Mouse (Mus musculus): ENCODE results near the gene Thumpd1. TPM values are rescaled to one million over a fixed set of nuclear protein-coding genes. Genes with fewer than 3 reads are reported as not detected.

The Thumpd1 gene
- polyA plus RNA-seq, 1 experiment from 2014 or later = 80.1 TPM

GRCm38 (mm10) chr7:119667893-119668292 is 52.7 kb downstream of the Thumpd1 start:
- H3K36me3 ChIP-seq = no peaks in the 10 kb centered on the region
- ATAC-seq (replicated peaks; ENCODE audit: low FRiP score) = no peak
- no peaks in the 10 kb centered on the region for H3K4me1 ChIP-seq
- no peaks in the 10 kb centered on the region for H3K9me3 ChIP-seq (replicated peaks)
- H3K4me3 ChIP-seq (replicated peaks) = no peak overlapping the region
- H3K9ac ChIP-seq = no peak overlapping the region
- WGBS = 86% methylated on average over 3 of the region's 3 CpGs
- H3K27ac ChIP-seq = no peak overlapping the region
- no peak overlapping the region for H3K4me2 ChIP-seq
- H3K27me3 ChIP-seq = peaks cover 4% of the 10 kb centered on the region; the same call in 1 of the 2 replicates

Other genes with a start within 250 kb of the Thumpd1 start
- 3.5 and 4.6 TPM in 2 replicates for gene Umod, start 241.5 kb downstream of the Thumpd1 start, polyA plus RNA-seq (2015; fragmentation: Nextera tagmentation; extraction: Ambion mirVana)
- 0.64 and 1.0 TPM in 2 replicates for gene Acsm5, start 201.3 kb downstream of the Thumpd1 start, polyA plus RNA-seq (2015; fragmentation: Nextera tagmentation; extraction: Ambion mirVana)
- 0.06 and 0.10 TPM in 2 replicates for gene Pdilt, start 197.3 kb downstream of the Thumpd1 start, polyA plus RNA-seq (2015; fragmentation: Nextera tagmentation; extraction: Ambion mirVana)
- gene Acsm2, start 166.5 kb downstream of the Thumpd1 start, polyA plus RNA-seq (2015; fragmentation: Nextera tagmentation; extraction: Ambion mirVana) = 26.0 and 29.4 TPM in 2 replicates
- 2.1 and 2.6 TPM in 2 replicates for gene Acsm1, start 113.8 kb downstream of the Thumpd1 start, polyA plus RNA-seq (2015; fragmentation: Nextera tagmentation; extraction: Ambion mirVana)
- gene Acsm4, start 30.8 kb downstream of the Thumpd1 start, polyA plus RNA-seq (2015; fragmentation: Nextera tagmentation; extraction: Ambion mirVana) = not detected in 2 replicates
- 0.61 and 1.3 TPM in 2 replicates for gene Acsm3, start 40.1 kb upstream of the Thumpd1 start, polyA plus RNA-seq (2015; fragmentation: Nextera tagmentation; extraction: Ambion mirVana)
- gene Rexo5, start 73.2 kb upstream of the Thumpd1 start, polyA plus RNA-seq (2015; fragmentation: Nextera tagmentation; extraction: Ambion mirVana) = 21.1 and 29.9 TPM in 2 replicates
- 24.8 and 26.1 TPM in 2 replicates for gene Eri2, start 73.3 kb upstream of the Thumpd1 start, polyA plus RNA-seq (2015; fragmentation: Nextera tagmentation; extraction: Ambion mirVana)
- 6.9 and 8.1 TPM in 2 replicates for gene Lyrm1, start 175.1 kb upstream of the Thumpd1 start, polyA plus RNA-seq (2015; fragmentation: Nextera tagmentation; extraction: Ambion mirVana)
- 9.9 and 10.5 TPM in 2 replicates for gene Dcun1d3, start 175.5 kb upstream of the Thumpd1 start, polyA plus RNA-seq (2015; fragmentation: Nextera tagmentation; extraction: Ambion mirVana)